Mouse (Mus musculus) heart, embryonic 15.5 days (tissue): ENCODE data around the gene Csnk1g2. TPM values are rescaled to one million over a fixed set of nuclear protein-coding genes. Genes with fewer than 3 reads are reported as not detected.
A peak's percentile ranks its signal among the peaks of the same experiment; 100 is the strongest.

ENCODE experiments used
- ATAC-seq: fragments of 200-750 bp; cut with Nextera tagmentation; replicated peaks from 2 replicates; pipeline ENCODE4 v1.8.0; 2017; ENCODE audit warnings: low read depth, moderate TSS enrichment; ENCODE audit not compliant: insufficient number of reproducible peaks, insufficient read depth, low FRiP score
- H3K27ac ChIP-seq: fragments of 300-500 bp; sonication (generic); 2 replicates; pipeline ENCODE4 v1.5.1; 2015; ENCODE audit warnings: mild to moderate bottlenecking, inconsistent platforms
- H3K27me3 ChIP-seq: fragments of 300-500 bp; sonication (generic); 2 replicates; pipeline ENCODE4 v1.6.1; 2015; ENCODE audit warnings: inconsistent platforms
- H3K36me3 ChIP-seq: fragments of 300-500 bp; sonication (generic); 2 replicates; pipeline ENCODE4 v1.6.1; 2015; ENCODE audit warnings: mild to moderate bottlenecking, inconsistent platforms
- H3K4me1 ChIP-seq: fragments of 300-500 bp; sonication (generic); replicated peaks from 2 replicates; pipeline ENCODE4 v1.6.1; 2015; ENCODE audit warnings: inconsistent platforms
- H3K4me2 ChIP-seq: fragments of 300-500 bp; sonication (generic); 2 replicates; pipeline ENCODE4 v1.6.1; 2015; ENCODE audit warnings: inconsistent platforms, mild to moderate bottlenecking, moderate library complexity
- H3K4me3 ChIP-seq: fragments of 300-500 bp; sonication (generic); 2 replicates; pipeline ENCODE4 v1.5.1; 2015; ENCODE audit warnings: mild to moderate bottlenecking, inconsistent platforms
- H3K9ac ChIP-seq: fragments of 300-500 bp; sonication (generic); 2 replicates; pipeline ENCODE4 v1.6.1; 2015; ENCODE audit warnings: mild to moderate bottlenecking, inconsistent platforms
- H3K9me3 ChIP-seq: fragments of 300-500 bp; sonication (generic); replicated peaks from 2 replicates; pipeline ENCODE4 v1.6.1; 2016; ENCODE audit warnings: inconsistent platforms
- WGBS: fragments of 180-500 bp; shearing (Covaris S2); methylation state at CpG from one replicate; pipeline ENCODE4 v1.1.7; 2015; ENCODE audit warnings: mixed read lengths; 5-methylcytosine and 5-hydroxymethylcytosine counted together
- polyA plus RNA-seq: library from polyadenylated mRNA; unstranded; fragments of >200 nt; fragmentation: Nextera tagmentation; extraction: Ambion mirVana; gene quantifications from 2 replicates; pipeline ENCODE4 v1.2.1, GENCODE M21; 2015

Gene Csnk1g2
- polyA plus RNA-seq, 1 experiment from 2014 or later = 78.2 TPM

GRCm38 (mm10) chr10:80658194-80658840 is 35.7 kb downstream of the Csnk1g2 start:
- Histone ChIP-seq H3K27me3 (no peaks in the 10 kb centered on the region), H3K4me2 (no peak overlapping the region), H3K9ac (no peak overlapping the region), H3K4me3 (no peak overlapping the region), H3K4me1 (peaks cover 30% of the 10 kb centered on the region), H3K27ac (no peak overlapping the region), H3K9me3 (no peaks in the 10 kb centered on the region), H3K36me3 (no peaks in the 10 kb centered on the region)
- ATAC-seq = no peak
- 81% methylated on average over 14 of the region's 14 CpGs for WGBS

- no peaks in the 10 kb centered on the region for H3K9me3 ChIP-seq
- H3K27me3 ChIP-seq = no peaks in the 10 kb centered on the region
- ATAC-seq = no peak
- H3K27ac ChIP-seq = peak overlapping the region; percentile 19; the same call in 1 of the 2 replicates
- 54% methylated on average over 4 of the region's 4 CpGs for WGBS
- H3K4me2 ChIP-seq = peak overlapping the region; percentile 41; the same call in 1 of the 2 replicates
- H3K9ac ChIP-seq = no peak overlapping the region
- H3K4me1 ChIP-seq = peaks cover 31% of the 10 kb centered on the region
- no peaks in the 10 kb centered on the region for H3K36me3 ChIP-seq
- no peak overlapping the region for H3K4me3 ChIP-seq
Observed at GRCm38 (mm10) chr10:80658841-80659202, 36.2 kb downstream of the Csnk1g2 start.

GRCm38 (mm10) chr10:80659213-80659612 is 36.6 kb downstream of the Csnk1g2 start:
- no peak for ATAC-seq
- Histone ChIP-seq H3K36me3 (no peaks in the 10 kb centered on the region), H3K9me3 (no peaks in the 10 kb centered on the region), H3K9ac (no peak overlapping the region), H3K4me1 (peaks cover 33% of the 10 kb centered on the region), H3K27ac (peak overlapping the region; percentile 19; the same call in 1 of the 2 replicates), H3K4me3 (peak overlapping the region; percentile 27), H3K27me3 (no peaks in the 10 kb centered on the region), H3K4me2 (peak overlapping the region; percentile 41)
- WGBS = 13% methylated on average over 10 of the region's 10 CpGs

- H3K4me2 ChIP-seq = no peak overlapping the region
- H3K9ac ChIP-seq = no peak overlapping the region
- no peak overlapping the region for H3K4me3 ChIP-seq
- 43% methylated on average over 5 of the region's 5 CpGs for WGBS
- H3K4me1 ChIP-seq = peaks cover 35% of the 10 kb centered on the region
- no peaks in the 10 kb centered on the region for H3K9me3 ChIP-seq
- H3K27ac ChIP-seq = no peak overlapping the region
- H3K36me3 ChIP-seq = peaks cover under 1% of the 10 kb centered on the region
- no peaks in the 10 kb centered on the region for H3K27me3 ChIP-seq
- no peak for ATAC-seq
Observed at GRCm38 (mm10) chr10:80661149-80661548, 38.5 kb downstream of the Csnk1g2 start.

- ATAC-seq = no peak
- peaks cover 41% of the 10 kb centered on the region for H3K4me1 ChIP-seq
- no peak overlapping the region for H3K4me2 ChIP-seq
- WGBS = 25% methylated on average over 5 of the region's 5 CpGs
- no peak overlapping the region; the same call in 1 of the 2 replicates for H3K9ac ChIP-seq
- H3K27ac ChIP-seq = peak overlapping the region; percentile 95
- H3K36me3 ChIP-seq = peaks cover 26% of the 10 kb centered on the region
- no peaks in the 10 kb centered on the region for H3K9me3 ChIP-seq
- H3K4me3 ChIP-seq = no peak overlapping the region
- no peaks in the 10 kb centered on the region for H3K27me3 ChIP-seq
Observed at GRCm38 (mm10) chr10:80663485-80664196, 41.0 kb downstream of the Csnk1g2 start.

GRCm38 (mm10) chr10:80664197-80665015 is 41.8 kb downstream of the Csnk1g2 start:
- 12% methylated on average over 16 of the region's 16 CpGs for WGBS
- Histone ChIP-seq H3K9ac (peak overlapping the region; percentile 43; the same call in 1 of the 2 replicates), H3K9me3 (no peaks in the 10 kb centered on the region), H3K27ac (peak overlapping the region; percentile 95), H3K27me3 (no peaks in the 10 kb centered on the region), H3K4me2 (peak overlapping the region; percentile 48), H3K4me1 (peaks cover 41% of the 10 kb centered on the region), H3K36me3 (peaks cover 34% of the 10 kb centered on the region), H3K4me3 (peak overlapping the region; percentile 19)
- peak; percentile 78 for ATAC-seq

- H3K9me3 ChIP-seq = no peaks in the 10 kb centered on the region
- H3K4me1 ChIP-seq = peaks cover 47% of the 10 kb centered on the region
- peak overlapping the region; percentile 95 for H3K27ac ChIP-seq
- ATAC-seq = peak; percentile 67
- peak overlapping the region; percentile 48 for H3K4me2 ChIP-seq
- peak overlapping the region; percentile 43; the same call in 1 of the 2 replicates for H3K9ac ChIP-seq
- no peaks in the 10 kb centered on the region for H3K27me3 ChIP-seq
- WGBS = 10% methylated on average over 10 of the region's 10 CpGs
- H3K4me3 ChIP-seq = peak overlapping the region; percentile 19
- peaks cover 39% of the 10 kb centered on the region for H3K36me3 ChIP-seq
Observed at GRCm38 (mm10) chr10:80665016-80665380, 42.4 kb downstream of the Csnk1g2 start.

- 50% methylated on average over 4 of the region's 4 CpGs for WGBS
- H3K36me3 ChIP-seq = peaks cover 44% of the 10 kb centered on the region
- no peak for ATAC-seq
Observed at GRCm38 (mm10) chr10:80665459-80665858, 42.8 kb downstream of the Csnk1g2 start.

GRCm38 (mm10) chr10:80665981-80666733 is 43.5 kb downstream of the Csnk1g2 start:
- no peaks in the 10 kb centered on the region for H3K9me3 ChIP-seq
- 75% methylated on average over 10 of the region's 10 CpGs for WGBS
- peak overlapping the region; percentile 95 for H3K27ac ChIP-seq
- H3K4me1 ChIP-seq = peaks cover 56% of the 10 kb centered on the region
- no peak overlapping the region for H3K4me3 ChIP-seq
- H3K27me3 ChIP-seq = no peaks in the 10 kb centered on the region
- H3K4me2 ChIP-seq = no peak overlapping the region
- ATAC-seq = no peak
- H3K36me3 ChIP-seq = peaks cover 50% of the 10 kb centered on the region
- H3K9ac ChIP-seq = peak overlapping the region; percentile 25; the same call in 1 of the 2 replicates

More at GRCm38 (mm10) chr10:80665459-80665858, 42.8 kb downstream of the Csnk1g2 start:
- H3K9ac ChIP-seq = peak overlapping the region; percentile 25; the same call in 1 of the 2 replicates
- peaks cover 52% of the 10 kb centered on the region for H3K4me1 ChIP-seq
- no peak overlapping the region for H3K4me3 ChIP-seq
- peak overlapping the region; percentile 95 for H3K27ac ChIP-seq
- no peaks in the 10 kb centered on the region for H3K9me3 ChIP-seq
- H3K4me2 ChIP-seq = peak overlapping the region; percentile 48; the same call in 1 of the 2 replicates
- no peaks in the 10 kb centered on the region for H3K27me3 ChIP-seq

GRCm38 (mm10) chr10:80666837-80667412 is 44.3 kb downstream of the Csnk1g2 start:
- H3K4me2 ChIP-seq = no peak overlapping the region
- no peaks in the 10 kb centered on the region for H3K9me3 ChIP-seq
- no peaks in the 10 kb centered on the region for H3K27me3 ChIP-seq
- WGBS = 77% methylated on average over 19 of the region's 19 CpGs
- 0 out of 2 replicates have a peak overlapping the region, but pooled peaks have one; percentile 13 for H3K9ac ChIP-seq
- peak overlapping the region; percentile 95 for H3K27ac ChIP-seq
- H3K36me3 ChIP-seq = peaks cover 56% of the 10 kb centered on the region
- peaks cover 57% of the 10 kb centered on the region for H3K4me1 ChIP-seq
- H3K4me3 ChIP-seq = no peak overlapping the region
- no peak for ATAC-seq
